Mouse (Mus musculus) common myeloid progenitor, adult 5-6 weeks (primary cell): ENCODE results near the gene Fars2. TPM values are rescaled to one million over a fixed set of nuclear protein-coding genes. Genes with fewer than 3 reads are reported as not detected.
"Not testable (repeated sequence)": the region's sequence is repeated elsewhere in the genome, so short reads cannot be mapped to it uniquely, and the experiment has no call there.

Experiments
- ATAC-seq: replicated peaks from 2 replicates; pipeline ENCODE4 v1.8.0; 2016; ENCODE audit warnings: low read depth, mild to moderate bottlenecking, moderate TSS enrichment, inconsistent platforms; ENCODE audit not compliant: poor library complexity, severe bottlenecking
- total RNA-seq: library from RNA; stranded (forward); fragments of 200-1000, 187-1606 nt; gene quantifications from 2 replicates; pipeline ENCODE4 v1.2.3, GENCODE M21; 2017

Gene Fars2
- total RNA-seq, 1 experiment from 2014 or later: 62.3 TPM

DNA sequence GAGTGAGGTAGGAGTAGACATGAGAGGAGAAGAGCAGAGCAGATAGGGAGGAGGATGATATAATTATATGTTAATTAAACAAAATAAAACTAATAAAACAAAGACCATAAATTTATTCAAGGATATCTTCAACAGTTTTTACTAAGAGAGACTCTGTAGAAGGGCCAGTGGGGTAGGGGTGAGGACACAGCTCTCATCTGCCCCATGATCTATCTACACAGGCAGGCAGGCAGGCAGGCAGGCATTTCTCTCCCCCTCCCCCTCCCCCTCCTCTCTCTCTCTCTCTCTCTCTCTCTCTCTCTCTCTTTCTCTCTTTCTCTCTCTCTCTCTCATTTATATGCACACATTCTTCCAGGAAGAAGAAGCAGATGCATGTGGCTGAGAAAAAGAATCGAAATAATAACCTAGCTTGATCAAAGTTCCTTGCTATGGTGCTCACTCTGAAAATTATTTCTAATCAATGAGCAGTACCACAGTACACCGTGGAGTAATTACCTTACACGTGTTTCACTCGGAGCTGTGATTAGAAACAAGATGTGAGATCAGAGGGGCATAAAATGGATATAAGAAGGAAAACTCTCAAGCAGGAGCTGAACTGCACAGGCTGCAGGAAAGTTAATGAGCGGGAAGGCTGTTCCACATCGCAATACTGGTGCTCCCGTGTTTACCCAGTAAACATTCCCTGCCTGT lies 312.4 kb downstream of the Fars2 start:
- no peak for ATAC-seq

DNA sequence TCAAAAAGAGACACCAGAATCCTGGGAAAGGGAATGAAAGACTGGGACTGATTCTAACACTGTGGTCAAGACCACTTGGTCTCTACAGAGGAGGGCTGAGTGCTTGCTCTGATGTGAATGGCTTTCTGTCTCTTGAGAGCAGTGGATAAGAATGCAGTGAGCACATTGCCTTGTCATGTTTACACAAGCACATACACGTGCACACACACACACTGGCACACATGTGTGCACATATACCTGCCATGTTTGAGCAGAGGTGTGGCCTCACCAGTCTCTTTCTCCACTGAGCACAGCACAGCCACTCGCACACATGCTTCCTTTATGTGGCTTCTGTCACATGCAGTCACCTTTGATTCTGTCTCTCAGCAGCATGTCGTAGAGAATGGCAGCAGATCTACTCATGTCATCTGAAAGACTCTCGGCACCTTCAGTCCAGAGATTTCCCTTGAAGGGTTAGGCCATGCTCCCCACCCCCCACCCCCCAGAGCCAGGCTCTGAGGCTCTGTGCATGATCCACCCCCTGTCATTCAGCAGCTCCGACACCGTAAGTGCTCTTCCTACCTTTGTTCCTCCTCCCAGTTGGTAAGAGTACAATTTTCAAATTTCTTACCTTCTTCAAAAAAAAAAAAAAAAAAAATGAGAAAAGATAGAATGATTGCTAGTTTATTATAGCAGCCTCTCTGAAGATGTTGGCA lies 313.4 kb downstream of the Fars2 start:
- no peak for ATAC-seq

DNA sequence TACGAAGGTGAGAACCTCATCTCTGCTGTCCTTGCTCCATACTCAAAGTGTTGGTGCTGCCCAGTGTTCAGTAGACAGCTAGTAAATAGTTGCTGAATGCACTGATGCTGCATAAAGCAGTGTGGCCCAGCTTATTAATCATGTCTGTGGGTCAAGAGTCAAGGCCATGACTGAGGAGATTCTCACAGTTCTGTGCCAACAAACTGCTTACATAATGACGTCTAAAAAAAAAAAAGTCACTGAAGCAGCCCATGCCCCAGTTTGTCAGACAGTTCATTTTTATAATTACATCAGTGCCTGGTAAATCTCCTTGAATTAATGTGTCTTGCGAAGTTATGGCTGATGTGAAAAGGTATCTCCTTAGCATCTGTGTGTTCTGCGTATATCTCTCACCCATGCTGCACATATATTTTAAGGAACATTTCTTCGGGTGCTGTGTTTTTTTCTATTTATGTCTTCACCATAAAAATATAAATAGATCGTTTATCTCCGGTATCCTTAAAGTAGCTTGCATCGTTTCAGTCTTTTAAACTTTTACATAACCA lies 314.8 kb downstream of the Fars2 start:
- no peak for ATAC-seq

DNA sequence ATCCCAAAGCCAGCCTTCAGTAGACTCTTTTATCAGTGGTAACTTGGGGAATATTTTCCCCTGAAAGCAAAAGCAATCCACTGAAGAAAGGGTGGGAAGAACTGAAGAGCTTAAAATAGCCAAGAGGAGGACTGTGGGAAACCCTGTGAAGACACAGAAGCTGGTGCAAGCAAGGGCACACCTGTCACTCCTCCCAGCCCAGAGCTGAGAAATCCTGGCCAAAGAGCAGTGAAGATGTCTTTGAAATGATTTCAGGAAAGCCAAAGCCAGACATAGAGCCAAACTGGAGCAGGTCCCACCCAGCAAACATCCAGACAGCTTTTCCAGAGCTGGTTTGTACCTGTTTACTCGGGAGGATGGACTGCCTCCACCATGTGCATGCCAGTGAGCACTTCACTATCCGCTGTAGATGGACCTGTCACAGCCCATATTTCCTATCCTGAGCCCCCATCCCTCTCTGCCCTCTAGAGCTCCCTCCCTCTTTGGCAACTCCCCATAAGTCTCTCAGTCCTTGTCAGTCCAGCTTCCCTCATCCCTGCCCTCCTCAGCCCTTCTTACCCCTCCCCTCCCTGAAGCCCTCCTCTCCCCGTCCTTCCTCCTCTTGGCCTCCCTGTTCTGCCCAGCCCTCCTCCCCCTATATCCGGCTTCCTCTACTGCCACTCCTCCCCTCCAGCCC lies 327.7 kb downstream of the Fars2 start:
- no peak for ATAC-seq

DNA sequence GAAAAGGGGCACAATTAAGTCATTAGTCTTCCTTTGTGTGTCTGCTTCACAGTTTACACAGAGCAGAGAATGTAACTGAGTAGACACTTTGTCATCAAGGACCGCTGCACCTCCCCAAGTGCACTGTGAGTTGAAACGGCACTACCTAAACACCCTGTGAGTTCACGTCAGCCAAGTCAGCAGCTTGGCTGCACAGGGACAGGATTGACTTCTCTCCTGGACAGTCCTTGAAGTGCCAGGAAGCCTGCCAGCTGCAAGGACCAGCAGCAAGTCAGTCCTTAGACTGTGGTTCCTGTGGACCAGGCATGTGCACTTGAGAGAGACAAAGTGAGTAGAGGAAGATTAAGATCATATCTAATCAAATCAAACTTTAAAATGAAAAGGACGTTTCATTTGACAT lies 330.7 kb downstream of the Fars2 start:
- ATAC-seq: no peak

DNA sequence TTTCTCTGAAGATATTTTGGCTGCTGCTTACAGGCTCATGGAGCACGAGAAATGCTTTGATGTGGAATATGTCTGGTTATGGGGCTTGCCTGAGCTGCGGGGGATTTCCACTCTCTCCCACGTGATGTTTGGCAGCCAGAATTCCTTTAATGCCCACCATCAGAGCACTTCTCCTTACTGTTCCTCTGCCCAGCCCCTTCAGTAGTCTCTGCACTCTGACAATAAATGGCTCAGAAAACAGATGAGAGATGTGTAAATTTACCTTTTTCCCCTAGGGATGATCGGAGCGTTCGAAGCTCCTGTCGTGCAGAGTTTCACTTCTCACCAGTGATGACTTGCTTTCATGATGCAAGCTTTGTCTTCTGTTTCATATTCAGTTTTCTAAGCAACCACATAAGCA lies 331.4 kb downstream of the Fars2 start:
- no peak for ATAC-seq

DNA sequence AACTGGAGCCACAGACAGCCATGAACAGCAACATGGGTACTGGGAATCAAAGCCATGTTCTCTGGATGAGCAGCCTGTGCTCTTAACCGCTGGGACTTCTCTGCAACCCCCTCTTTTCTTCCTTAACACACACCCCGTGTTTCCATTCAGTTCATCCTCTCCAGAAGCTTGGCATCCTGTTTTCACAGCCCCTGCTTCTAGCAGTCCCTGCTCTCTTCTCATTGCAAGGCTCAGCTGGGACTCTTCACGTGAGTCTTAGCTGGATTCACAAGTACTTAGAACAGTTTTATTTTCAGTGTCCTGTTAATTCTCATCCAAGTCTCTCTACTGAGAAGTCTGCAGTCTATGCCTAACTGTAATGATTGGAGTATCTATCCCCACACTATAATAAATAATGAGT lies 334.2 kb downstream of the Fars2 start:
- no peak for ATAC-seq

DNA sequence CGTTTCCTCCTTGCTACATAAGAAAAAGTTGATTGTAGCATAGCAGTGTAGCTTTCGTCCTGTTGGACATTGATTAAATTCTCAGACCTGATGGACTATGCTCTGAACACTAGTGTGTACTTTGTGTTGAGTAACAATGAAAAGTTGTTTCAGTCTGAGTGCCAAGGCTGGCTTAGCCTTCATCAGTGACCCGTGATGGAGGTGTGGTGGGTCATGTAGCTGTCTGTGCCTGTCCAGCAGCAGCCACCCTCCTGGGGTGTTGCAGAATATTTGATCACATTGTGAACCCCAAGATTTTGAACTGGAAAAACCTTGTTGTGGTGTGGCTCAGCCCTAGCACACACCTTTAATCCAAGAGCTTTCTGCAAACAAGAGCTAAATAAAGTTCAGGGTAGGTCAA lies 343.3 kb downstream of the Fars2 start:
- no peak for ATAC-seq

DNA sequence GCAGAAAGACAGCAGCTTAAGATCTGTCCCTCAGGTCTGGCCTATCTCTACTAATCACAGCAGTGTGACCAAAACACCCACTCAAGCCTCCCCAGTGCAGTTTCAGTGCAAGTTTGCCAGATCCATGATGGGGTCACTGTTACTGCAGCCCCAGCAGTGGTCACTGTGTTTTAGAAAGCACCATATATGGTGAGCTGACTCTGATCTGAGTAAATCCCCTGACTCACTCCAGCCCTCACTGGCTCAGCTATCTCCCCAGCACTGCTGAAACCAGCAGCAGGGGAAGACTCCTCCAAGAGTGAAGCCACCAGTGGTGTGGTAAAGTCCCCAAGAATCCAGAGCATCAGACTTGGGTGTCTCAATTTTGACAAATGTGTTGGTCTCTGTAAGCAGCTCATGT lies 346.5 kb downstream of the Fars2 start:
- ATAC-seq: no peak

DNA sequence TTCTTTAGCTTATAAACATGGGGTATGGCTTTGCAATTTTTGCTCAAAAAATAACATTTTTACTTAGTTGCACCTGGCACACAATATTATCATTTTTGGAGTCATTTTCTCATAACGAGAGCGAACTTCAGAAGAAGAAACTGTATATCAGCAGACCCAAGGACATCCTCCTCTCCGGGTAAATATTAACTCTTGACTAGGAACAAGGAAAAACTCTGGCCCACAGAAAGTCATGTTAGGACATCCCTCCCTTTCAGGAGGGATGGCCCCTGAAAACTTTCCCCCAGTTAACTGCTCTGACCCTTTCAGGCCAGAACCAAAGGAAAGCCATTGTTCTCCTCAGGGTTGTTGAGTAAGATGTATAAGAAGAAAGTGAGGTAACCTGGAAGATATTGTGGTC lies 348.9 kb downstream of the Fars2 start:
- not testable (repeated sequence) for ATAC-seq

DNA sequence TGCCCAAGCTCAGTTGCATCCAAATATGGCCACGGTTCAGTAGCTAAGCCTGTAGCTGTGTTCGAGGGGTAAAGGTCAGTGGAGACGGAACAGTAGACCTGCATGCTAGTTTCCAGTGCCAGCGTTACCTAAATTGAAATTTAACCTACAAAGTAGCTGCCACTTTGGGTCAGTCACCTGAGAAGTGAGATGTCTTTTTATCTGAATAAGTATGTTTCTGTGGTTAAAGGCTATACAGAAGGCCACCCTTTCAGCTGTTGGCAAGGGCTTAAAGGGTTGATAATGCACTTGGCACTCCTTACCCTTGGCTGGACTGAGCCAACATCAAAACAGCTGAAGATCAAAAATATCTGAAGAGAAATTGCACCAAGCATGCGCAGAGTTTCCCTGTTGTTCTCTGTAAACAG lies 349.3 kb downstream of the Fars2 start:
- ATAC-seq: no peak

DNA sequence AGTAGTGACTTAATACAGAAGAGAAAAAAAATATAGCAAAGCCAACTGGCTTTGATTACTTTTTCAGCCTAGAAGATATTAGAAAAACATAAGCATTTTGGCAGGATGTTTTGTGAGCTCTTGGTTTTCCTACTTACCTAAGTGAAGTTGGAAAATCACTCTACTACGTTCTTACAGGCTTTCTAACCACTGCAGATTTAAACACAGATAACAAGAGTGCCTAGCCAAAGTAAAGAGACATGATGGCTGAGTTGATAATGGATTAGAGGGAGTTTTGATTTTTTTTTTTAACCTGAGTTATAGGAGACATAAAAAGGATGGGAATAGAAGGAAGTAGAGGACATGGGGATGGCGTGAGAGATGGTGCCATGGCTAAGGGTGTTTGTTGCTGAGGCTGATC lies 350.6 kb downstream of the Fars2 start:
- ATAC-seq: no peak

DNA sequence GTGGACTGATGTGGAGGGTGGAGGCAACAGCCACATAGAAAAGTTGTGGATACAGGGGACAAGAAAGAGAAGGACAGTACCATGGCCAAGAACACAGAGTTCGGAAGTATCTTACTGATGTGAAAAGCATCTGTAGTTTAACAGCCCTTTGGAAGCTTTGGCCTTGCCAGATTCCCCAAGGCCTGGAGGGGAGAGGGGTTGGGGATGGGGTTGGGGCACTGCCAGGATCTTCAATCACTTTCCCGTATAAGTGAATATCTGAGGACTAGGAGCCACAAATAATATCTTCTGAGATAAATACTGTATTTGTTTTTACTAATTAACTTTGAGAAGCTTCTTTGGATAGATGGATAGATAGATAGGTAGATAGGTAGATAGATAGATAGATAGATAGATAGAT lies 351.8 kb downstream of the Fars2 start:
- ATAC-seq: no peak

DNA sequence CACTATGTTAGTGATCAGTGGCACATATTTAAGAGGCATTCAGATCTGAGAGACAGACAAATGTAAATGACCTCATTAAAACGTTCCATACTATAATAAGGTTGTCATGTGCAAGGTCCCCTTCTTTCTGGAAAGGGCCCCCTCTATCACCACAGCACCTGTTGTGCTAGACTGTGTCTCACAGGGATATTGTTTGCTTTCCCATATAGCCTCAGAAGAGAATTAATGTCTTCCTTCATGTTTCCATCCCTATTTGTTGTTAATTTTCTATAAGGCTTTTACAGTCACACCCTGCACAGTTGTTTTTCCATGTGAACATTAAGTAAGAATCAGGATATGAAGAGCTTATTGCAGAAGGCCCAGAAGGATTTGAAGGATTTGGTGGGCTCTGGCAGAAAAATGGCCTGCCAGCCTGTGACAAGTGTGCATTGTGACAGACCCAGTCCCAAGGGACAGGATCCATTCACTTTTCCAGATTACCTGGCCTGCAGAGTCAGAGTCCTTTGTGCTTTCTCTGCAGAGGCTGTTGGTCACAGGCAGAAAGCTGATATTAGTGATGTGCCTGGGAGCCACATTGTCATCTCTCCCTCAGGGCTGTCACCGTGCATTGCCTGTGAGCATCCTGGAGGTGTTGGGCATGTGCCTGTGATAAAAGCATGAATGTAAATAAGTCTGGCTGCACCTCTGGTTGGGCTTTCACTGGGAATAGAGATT lies 352.4 kb downstream of the Fars2 start:
- ATAC-seq: no peak

DNA sequence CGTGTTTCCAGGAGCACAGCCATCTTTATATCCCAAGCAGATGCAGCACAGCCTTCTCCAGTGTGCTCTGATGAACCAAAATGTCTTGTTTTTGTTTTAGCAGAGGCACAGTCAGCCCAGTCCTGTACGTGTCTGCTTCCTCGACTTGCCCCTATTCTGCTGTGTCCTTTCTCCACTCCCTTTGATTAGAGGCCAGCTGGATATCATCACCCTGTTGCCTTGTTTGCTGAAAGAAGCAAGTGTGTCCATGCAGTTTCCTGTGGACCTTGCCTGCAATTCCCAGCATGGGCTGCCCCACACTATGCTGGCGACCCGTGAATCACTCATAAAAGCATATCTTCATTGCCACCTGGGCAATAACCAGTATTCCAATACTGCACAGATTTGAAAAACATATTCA lies 360.4 kb downstream of the Fars2 start:
- no peak for ATAC-seq

DNA sequence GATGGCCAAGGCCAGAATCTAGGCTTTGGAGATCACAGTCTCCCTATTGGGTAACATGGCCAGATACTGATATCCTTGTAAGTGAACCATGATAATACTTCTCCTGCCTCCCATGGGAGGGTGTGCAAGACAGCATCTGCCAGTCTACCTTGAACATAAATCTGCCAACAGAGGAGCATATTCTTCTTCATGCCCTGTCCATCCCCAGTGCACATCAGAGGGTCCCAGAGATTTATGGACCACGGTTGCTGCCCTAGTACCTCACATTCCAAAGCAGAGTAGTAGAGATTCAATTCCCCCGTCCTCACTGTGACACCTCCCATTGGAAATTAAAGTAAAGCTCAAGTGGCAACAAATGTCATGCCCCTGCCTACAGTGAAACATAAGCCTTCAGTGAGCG lies 361.0 kb downstream of the Fars2 start:
- no peak for ATAC-seq

DNA sequence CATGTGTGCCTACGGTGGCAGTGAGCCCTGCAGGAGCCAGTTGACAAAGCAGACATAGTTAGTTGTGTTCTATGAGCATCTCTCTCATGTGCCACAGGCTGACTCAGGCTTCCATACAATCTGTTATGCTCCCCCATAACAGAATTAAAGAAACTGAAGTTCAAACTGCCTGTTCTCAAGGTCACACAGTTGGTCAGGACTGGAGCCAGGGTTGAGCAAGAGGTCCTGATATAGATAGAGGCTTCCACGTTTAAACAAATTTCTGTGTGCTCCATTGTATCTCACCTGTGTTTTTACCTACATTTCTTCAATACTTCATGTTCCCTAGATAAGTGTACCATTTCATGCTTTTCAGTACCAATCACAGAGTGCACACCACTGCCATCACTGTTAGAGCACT lies 362.9 kb downstream of the Fars2 start:
- no peak for ATAC-seq

DNA sequence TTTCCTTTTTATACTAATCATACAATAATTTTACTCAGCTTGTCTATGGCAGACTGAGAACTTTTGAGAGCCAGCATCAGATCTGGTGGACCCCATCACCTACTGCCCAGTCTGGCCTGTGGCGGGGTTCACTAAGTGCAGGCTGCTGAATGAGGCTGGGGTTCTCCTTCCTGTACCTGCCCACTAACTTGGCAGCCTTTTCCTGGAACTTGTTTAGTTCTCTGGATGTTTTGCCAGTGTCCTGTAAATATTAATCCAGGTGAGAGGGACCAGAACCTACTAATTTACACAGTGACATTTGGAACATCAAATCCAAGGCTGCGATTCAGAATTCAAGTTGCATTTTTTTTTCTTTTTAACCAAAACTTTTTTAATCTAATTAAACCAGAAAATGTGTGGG lies 367.2 kb downstream of the Fars2 start:
- no peak for ATAC-seq

DNA sequence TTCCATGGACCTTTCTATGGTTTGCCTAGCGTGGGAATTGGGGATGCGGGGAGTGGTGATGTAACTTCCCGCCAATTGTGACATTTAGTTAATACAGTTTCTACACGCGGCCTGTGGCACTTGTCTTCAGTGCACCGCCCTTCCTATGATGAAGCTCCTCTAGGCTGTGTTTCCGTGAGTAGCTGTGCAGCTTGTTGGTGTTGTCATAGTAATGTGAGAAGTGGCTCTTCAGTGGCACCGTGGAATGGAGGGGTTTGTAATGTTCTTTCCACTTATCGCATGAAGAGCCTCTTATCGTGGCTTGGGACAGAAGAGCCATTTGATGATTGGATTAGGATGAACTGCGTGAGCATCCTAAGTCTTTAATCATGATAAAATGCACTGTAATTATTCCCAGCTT lies 369.5 kb downstream of the Fars2 start:
- no peak for ATAC-seq

DNA sequence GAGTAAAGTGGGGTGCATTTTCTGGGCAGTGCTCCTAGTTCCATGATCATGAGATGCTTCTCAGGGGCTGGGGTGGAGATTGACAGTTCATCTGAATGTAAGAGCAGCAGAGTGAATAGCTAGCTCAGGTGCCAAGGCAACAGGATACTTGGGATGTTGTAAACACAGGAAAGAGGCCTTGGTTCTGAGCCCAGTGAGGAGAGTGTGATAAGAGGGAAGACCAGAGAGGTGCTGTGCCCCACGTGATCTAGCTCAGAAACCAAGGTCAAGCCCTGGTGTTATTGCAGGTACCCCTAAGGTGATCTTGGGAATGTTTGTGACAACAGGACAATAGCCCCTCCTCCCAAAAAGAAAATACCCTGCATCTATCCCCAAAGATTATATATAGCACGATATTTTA lies 372.2 kb downstream of the Fars2 start:
- no peak for ATAC-seq

DNA sequence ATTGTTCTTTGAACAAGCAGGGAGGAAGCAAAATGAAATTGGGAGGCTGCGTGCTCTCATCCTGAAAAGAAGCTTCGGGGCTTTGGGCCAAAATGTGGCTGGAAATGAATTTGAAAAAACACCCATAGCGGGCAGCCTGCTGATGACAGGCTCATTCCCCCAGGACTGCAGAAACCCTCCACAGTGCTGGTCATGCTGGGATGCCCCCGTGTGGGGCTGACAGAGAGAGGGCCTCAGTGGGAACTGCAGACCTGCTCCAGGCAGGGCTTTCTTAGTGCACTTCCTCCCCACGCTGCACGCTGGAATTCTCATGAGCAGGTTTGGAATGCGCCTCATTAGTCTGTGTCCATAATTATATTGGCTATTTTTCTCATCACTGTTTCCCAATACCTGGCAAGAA lies 373.4 kb downstream of the Fars2 start:
- ATAC-seq: no peak
